Mouse (Mus musculus) liver, embryonic 15.5 days (tissue): ENCODE results near the gene Uri1. TPM values are rescaled to one million over a fixed set of nuclear protein-coding genes. Genes with fewer than 3 reads are reported as not detected.
A peak's percentile ranks its signal among the peaks of the same experiment; 100 is the strongest.

Experiments
- ATAC-seq: fragments of 200-750 bp; cut with Nextera tagmentation; 2 replicates; pipeline ENCODE4 v1.8.0; 2017; ENCODE audit warnings: moderate number of reproducible peaks, mild to moderate bottlenecking, moderate library complexity; ENCODE audit not compliant: insufficient read depth
- H3K27ac ChIP-seq: fragments of 300-500 bp; sonication (generic); replicated peaks from 2 replicates; pipeline ENCODE4 v1.5.1; 2015; ENCODE audit warnings: mild to moderate bottlenecking, inconsistent platforms
- H3K27me3 ChIP-seq: fragments of 300-500 bp; sonication (generic); 2 replicates; pipeline ENCODE4 v1.6.1; 2015; ENCODE audit warnings: mild to moderate bottlenecking, inconsistent platforms
- H3K36me3 ChIP-seq: fragments of 300-500 bp; sonication (generic); replicated peaks from 2 replicates; pipeline ENCODE4 v1.6.1; 2015; ENCODE audit warnings: moderate library complexity, mild to moderate bottlenecking, inconsistent platforms
- H3K4me1 ChIP-seq: fragments of 300-500 bp; sonication (generic); replicated peaks from 2 replicates; pipeline ENCODE4 v1.6.1; 2015; ENCODE audit warnings: inconsistent platforms
- H3K4me2 ChIP-seq: fragments of 300-500 bp; sonication (generic); 2 replicates; pipeline ENCODE4 v1.6.1; 2015; ENCODE audit warnings: moderate library complexity, mild to moderate bottlenecking, inconsistent platforms
- H3K4me3 ChIP-seq: fragments of 300-500 bp; sonication (generic); replicated peaks from 2 replicates; pipeline ENCODE4 v1.5.1; 2015; ENCODE audit warnings: mild to moderate bottlenecking, inconsistent platforms
- H3K9ac ChIP-seq: fragments of 300-500 bp; sonication (generic); 2 replicates; pipeline ENCODE4 v1.6.1; 2015; ENCODE audit warnings: moderate library complexity, mild to moderate bottlenecking, inconsistent platforms
- H3K9me3 ChIP-seq: fragments of 300-500 bp; sonication (generic); replicated peaks from 2 replicates; pipeline ENCODE4 v1.6.1; 2016; ENCODE audit warnings: inconsistent platforms
- WGBS: fragments of 180-500 bp; shearing (Covaris S2); methylation state at CpG from one replicate; pipeline ENCODE4 v1.1.7; 2015; ENCODE audit warnings: mixed read lengths; ENCODE audit not compliant: insufficient replicate concordance; 5-methylcytosine and 5-hydroxymethylcytosine counted together
- polyA plus RNA-seq: library from polyadenylated mRNA; unstranded; fragments of >200 nt; fragmentation: Nextera tagmentation; extraction: Ambion mirVana; gene quantifications from 2 replicates; pipeline ENCODE4 v1.2.1, GENCODE M21; 2015

Uri1 gene
- polyA plus RNA-seq, 1 experiment from 2014 or later = 12.8 TPM

GRCm38 (mm10) chr7:38037586-38037985, 14.2 kb upstream of the Uri1 start:
- Histone ChIP-seq H3K9me3 (no peaks in the 10 kb centered on the region), H3K4me3 (no peak overlapping the region), H3K4me1 (no peaks in the 10 kb centered on the region), H3K27ac (no peak overlapping the region), H3K4me2 (no peak overlapping the region), H3K27me3 (no peaks in the 10 kb centered on the region), H3K36me3 (no peaks in the 10 kb centered on the region), H3K9ac (no peak overlapping the region)
- no peak for ATAC-seq
- WGBS = 54% methylated on average over 5 of the region's 5 CpGs

GRCm38 (mm10) chr7:38031183-38031582, 7.8 kb upstream of the Uri1 start:
- Histone ChIP-seq H3K27me3 (no peaks in the 10 kb centered on the region), H3K9me3 (no peaks in the 10 kb centered on the region), H3K36me3 (no peaks in the 10 kb centered on the region), H3K4me1 (peaks cover 6% of the 10 kb centered on the region; the same call in 1 of the 2 replicates), H3K4me3 (no peak overlapping the region), H3K9ac (no peak overlapping the region), H3K27ac (no peak overlapping the region), H3K4me2 (no peak overlapping the region)
- 53% methylated on average over 4 of the region's 4 CpGs for WGBS
- no peak for ATAC-seq

GRCm38 (mm10) chr7:38030606-38031005, 7.3 kb upstream of the Uri1 start:
- H3K27me3 ChIP-seq = no peaks in the 10 kb centered on the region
- no peak overlapping the region for H3K4me3 ChIP-seq
- no peak overlapping the region for H3K27ac ChIP-seq
- H3K9ac ChIP-seq = no peak overlapping the region
- peaks cover 6% of the 10 kb centered on the region; the same call in 1 of the 2 replicates for H3K4me1 ChIP-seq
- H3K36me3 ChIP-seq = no peaks in the 10 kb centered on the region
- no peak overlapping the region for H3K4me2 ChIP-seq
- WGBS = 22% methylated on average over 6 of the region's 6 CpGs
- ATAC-seq = no peak
- no peaks in the 10 kb centered on the region for H3K9me3 ChIP-seq

- no peak for ATAC-seq
- Histone ChIP-seq H3K36me3 (no peaks in the 10 kb centered on the region), H3K27ac (no peak overlapping the region), H3K4me2 (no peak overlapping the region), H3K9me3 (no peaks in the 10 kb centered on the region), H3K4me1 (peaks cover 6% of the 10 kb centered on the region; the same call in 1 of the 2 replicates), H3K27me3 (no peaks in the 10 kb centered on the region), H3K4me3 (no peak overlapping the region), H3K9ac (no peak overlapping the region)
- WGBS = 14% methylated on average over 2 of the region's 2 CpGs
Observed at GRCm38 (mm10) chr7:38029986-38030385, 6.6 kb upstream of the Uri1 start.

- no peak for ATAC-seq
Observed at GRCm38 (mm10) chr7:38029083-38029482, 5.7 kb upstream of the Uri1 start.

GRCm38 (mm10) chr7:38027940-38028600, 4.7 kb upstream of the Uri1 start:
- peaks cover 6% of the 10 kb centered on the region; the same call in 1 of the 2 replicates for H3K4me1 ChIP-seq

More at GRCm38 (mm10) chr7:38029083-38029482, 5.7 kb upstream of the Uri1 start:
- H3K36me3 ChIP-seq = no peaks in the 10 kb centered on the region
- H3K9me3 ChIP-seq = no peaks in the 10 kb centered on the region
- WGBS = 31% methylated on average over 5 of the region's 5 CpGs
- peaks cover 6% of the 10 kb centered on the region; the same call in 1 of the 2 replicates for H3K4me1 ChIP-seq
- no peak overlapping the region for H3K4me2 ChIP-seq
- no peak overlapping the region for H3K27ac ChIP-seq
- H3K9ac ChIP-seq = no peak overlapping the region
- H3K27me3 ChIP-seq = no peaks in the 10 kb centered on the region
- no peak overlapping the region for H3K4me3 ChIP-seq

GRCm38 (mm10) chr7:38024839-38025238, 1.5 kb upstream of the Uri1 start:
- Histone ChIP-seq H3K9ac (no peak overlapping the region), H3K36me3 (no peaks in the 10 kb centered on the region), H3K27me3 (0 out of 2 replicates have a peak, but pooled peaks cover 4% of the 10 kb centered on the region), H3K4me3 (no peak overlapping the region), H3K9me3 (no peaks in the 10 kb centered on the region), H3K27ac (no peak overlapping the region), H3K4me1 (no peaks in the 10 kb centered on the region), H3K4me2 (no peak overlapping the region)
- WGBS = 38% methylated on average over 4 of the region's 4 CpGs
- ATAC-seq = no peak

More at GRCm38 (mm10) chr7:38027940-38028600, 4.7 kb upstream of the Uri1 start:
- ATAC-seq = no peak
- H3K27ac ChIP-seq = no peak overlapping the region
- H3K27me3 ChIP-seq = no peaks in the 10 kb centered on the region
- no peak overlapping the region for H3K4me2 ChIP-seq
- no peak overlapping the region for H3K4me3 ChIP-seq
- H3K9me3 ChIP-seq = no peaks in the 10 kb centered on the region
- H3K36me3 ChIP-seq = no peaks in the 10 kb centered on the region
- no peak overlapping the region for H3K9ac ChIP-seq
- WGBS = 74% methylated on average over 7 of the region's 7 CpGs

- 37% methylated on average over 2 of the region's 2 CpGs for WGBS
- ATAC-seq = no peak
- H3K9ac ChIP-seq = 0 out of 2 replicates have a peak overlapping the region, but pooled peaks have one; percentile 71
Observed at GRCm38 (mm10) chr7:38019770-38020169, 3.6 kb downstream of the Uri1 start.

GRCm38 (mm10) chr7:38019369-38019749, 4.0 kb downstream of the Uri1 start:
- H3K4me1 ChIP-seq = peaks cover 9% of the 10 kb centered on the region
- peak overlapping the region; percentile 81 for H3K27ac ChIP-seq
- under 1% methylated on average over 48 of the region's 49 CpGs for WGBS
- H3K9me3 ChIP-seq = no peaks in the 10 kb centered on the region
- H3K27me3 ChIP-seq = 0 out of 2 replicates have a peak, but pooled peaks cover 4% of the 10 kb centered on the region
- peak overlapping the region; percentile 71 for H3K9ac ChIP-seq
- peak overlapping the region; percentile 80 for H3K4me3 ChIP-seq
- H3K36me3 ChIP-seq = no peaks in the 10 kb centered on the region
- peak; percentile 88 for ATAC-seq
- peak overlapping the region; percentile 86 for H3K4me2 ChIP-seq

More at GRCm38 (mm10) chr7:38019770-38020169, 3.6 kb downstream of the Uri1 start:
- Histone ChIP-seq H3K9me3 (no peaks in the 10 kb centered on the region), H3K4me1 (peaks cover 9% of the 10 kb centered on the region), H3K4me3 (peak overlapping the region; percentile 80), H3K27me3 (0 out of 2 replicates have a peak, but pooled peaks cover 4% of the 10 kb centered on the region), H3K4me2 (peak overlapping the region; percentile 86), H3K27ac (no peak overlapping the region), H3K36me3 (no peaks in the 10 kb centered on the region)

GRCm38 (mm10) chr7:38018416-38019368, 4.7 kb downstream of the Uri1 start:
- 0 out of 2 replicates have a peak, but pooled peaks cover 4% of the 10 kb centered on the region for H3K27me3 ChIP-seq
- peak overlapping the region; percentile 81 for H3K27ac ChIP-seq
- H3K36me3 ChIP-seq = no peaks in the 10 kb centered on the region
- WGBS = under 1% methylated on average over 67 of the region's 67 CpGs
- peak overlapping the region; percentile 86 for H3K4me2 ChIP-seq
- H3K9ac ChIP-seq = peak overlapping the region; percentile 71
- peaks cover 9% of the 10 kb centered on the region for H3K4me1 ChIP-seq
- peak; percentile 81 for ATAC-seq
- H3K9me3 ChIP-seq = no peaks in the 10 kb centered on the region
- peak overlapping the region; percentile 80 for H3K4me3 ChIP-seq

GRCm38 (mm10) chr7:38015356-38015755, 8.0 kb downstream of the Uri1 start:
- H3K4me3 ChIP-seq = no peak overlapping the region
- ATAC-seq = no peak
- WGBS = 50% methylated on average over 5 of the region's 5 CpGs

More at GRCm38 (mm10) chr7:38015356-38015755, 8.0 kb downstream of the Uri1 start:
- H3K9me3 ChIP-seq = no peaks in the 10 kb centered on the region
- H3K4me1 ChIP-seq = peaks cover 9% of the 10 kb centered on the region
- H3K36me3 ChIP-seq = no peaks in the 10 kb centered on the region
- no peak overlapping the region for H3K9ac ChIP-seq
- no peak overlapping the region for H3K4me2 ChIP-seq
- H3K27ac ChIP-seq = no peak overlapping the region
- no peaks in the 10 kb centered on the region for H3K27me3 ChIP-seq
